Mouse (Mus musculus) urinary bladder, postnatal 10 days (tissue): ENCODE data around the gene Egln1.

Experiments used
- DNase-seq: peaks from one replicate; pipeline ENCODE4 v3.0.0; 2022; ENCODE audit warnings: low spot score

Gene Egln1

DNA sequence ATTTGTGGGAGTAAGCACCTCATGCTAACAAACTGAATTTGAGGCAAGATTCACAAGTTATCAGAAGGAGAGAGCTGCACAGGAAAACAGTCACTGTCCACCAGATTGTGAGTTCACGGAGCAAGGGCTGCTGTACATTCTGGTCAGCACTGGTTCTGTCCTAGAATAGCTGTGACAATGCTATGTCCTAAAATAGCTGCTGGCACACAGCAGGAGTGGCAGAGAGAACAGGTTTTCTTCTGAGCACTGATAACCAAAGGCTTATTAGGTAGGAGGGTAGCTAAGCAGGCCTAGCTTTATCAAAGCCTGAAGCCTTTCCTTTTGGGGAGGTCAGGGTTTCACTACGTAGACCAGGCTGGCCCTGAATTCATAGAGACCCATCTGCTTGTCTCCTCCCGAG, 88.9 kb downstream of the Egln1 start:
- no peak for DNase-seq

DNA sequence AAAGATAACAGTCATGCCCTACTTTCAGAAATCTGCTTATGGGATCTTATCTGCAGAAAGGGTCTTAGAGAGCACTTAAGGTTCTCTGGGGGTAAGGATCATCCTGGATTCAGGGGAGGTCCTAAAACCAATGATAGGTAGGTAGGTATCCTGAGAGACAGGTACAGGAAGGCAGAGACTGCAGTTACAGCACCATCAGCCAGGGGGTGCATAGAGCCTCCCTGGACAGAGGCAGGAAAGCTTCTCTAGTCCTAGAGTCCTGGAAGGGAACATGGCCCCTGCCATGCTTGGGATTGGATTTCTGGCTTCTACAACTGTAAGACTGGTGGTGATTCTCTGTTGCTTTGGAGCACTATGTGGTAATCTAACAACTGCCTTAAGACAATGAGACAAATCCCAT, 89.7 kb downstream of the Egln1 start:
- DNase-seq = no peak
